Mouse (Mus musculus): ENCODE measurements around the gene Gm8180.
"Not testable (repeated sequence)": the region's sequence is repeated elsewhere in the genome, so short reads cannot be mapped to it uniquely, and the experiment has no call there.

GRCm38 (mm10) chr14:43812458-43812857, 27.9 kb upstream of the Gm8180 start:
- peak; percentile 38; the same call in 1 of the 2 replicates for TF ChIP-seq CTCF (IDR thresholded peaks at IDR 0.05; ENCODE audit: control insufficient read depth, insufficient read depth, insufficient replicate concordance, low read depth, low read length)
- not testable (repeated sequence) for TF ChIP-seq POLR2A (IDR thresholded peaks at IDR 0.05; ENCODE audit: control insufficient read depth, low read depth, low read length)
